Mouse (Mus musculus) stomach, postnatal 0 days (tissue): ENCODE measurements around the gene 1700125H20Rik.

Source experiments
- CTCF ChIP-seq: IDR thresholded peaks from 2 replicates; pipeline ENCODE4 v1.5.1; 2016; ENCODE audit warnings: antibody characterized with exemption, low read depth, mild to moderate bottlenecking, moderate library complexity
- EP300 ChIP-seq: optimal IDR thresholded peaks from 2 replicates; pipeline ENCODE3; 2016; ENCODE audit warnings: antibody characterized with exemption

DNA sequence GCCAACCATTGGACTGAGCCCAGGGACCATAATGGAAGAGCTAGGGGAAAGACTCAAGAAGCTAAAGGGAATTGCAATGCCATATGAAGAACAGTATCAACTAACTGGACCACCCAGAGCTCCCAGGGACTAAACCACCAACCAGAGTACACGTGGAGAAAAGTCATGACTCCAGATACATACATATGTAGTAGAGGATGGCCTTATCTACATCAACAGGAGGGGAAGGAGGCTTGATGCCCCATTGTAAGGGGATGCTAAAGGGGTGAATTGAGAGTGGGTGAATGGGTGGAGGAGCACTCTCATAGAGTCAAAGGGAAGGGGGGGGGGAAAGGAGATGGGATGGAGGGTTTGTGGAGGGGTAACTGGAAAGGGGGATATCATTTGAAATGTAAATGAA is 48.1 kb upstream of the 1700125H20Rik start:
- TF ChIP-seq CTCF (no peak), EP300 (no peak)
